Mouse (Mus musculus) adrenal gland, adult 18-20 months (tissue): ENCODE data around the gene Ffar3. TPM values are rescaled to one million over a fixed set of nuclear protein-coding genes. Genes with fewer than 3 reads are reported as not detected.

Experiments
- DNase-seq, 2 experiments: peaks; one replicate each; pipeline ENCODE4 v3.0.0; 2021 to 2022; ENCODE audit warnings: low spot score in 2 of 2
- long read RNA-seq, 2 experiments: library from polyadenylated mRNA; stranded (forward); transcript quantifications; one replicate each; pipeline ENCODE4 v2.0.0; 2021
- total RNA-seq, 2 experiments: library from RNA; stranded (reverse); gene quantifications; 1 replicate in 1 of 2; 2 replicates in 1 of 2; pipeline ENCODE4 v1.2.3; 2021

Gene Ffar3
- total RNA-seq: under 1 TPM; 0.23 to 0.26 TPM
- long read RNA-seq, experiment 1, partial matches to known transcripts: 0 of 1 reads
- long read RNA-seq, experiment 1, other reads (novel, unspliced or antisense): 1 of 1 reads
- long read RNA-seq, experiment 2, partial matches to known transcripts: 0 of 1 reads
- long read RNA-seq, experiment 2, other reads (novel, unspliced or antisense): 0 of 1 reads

DNA sequence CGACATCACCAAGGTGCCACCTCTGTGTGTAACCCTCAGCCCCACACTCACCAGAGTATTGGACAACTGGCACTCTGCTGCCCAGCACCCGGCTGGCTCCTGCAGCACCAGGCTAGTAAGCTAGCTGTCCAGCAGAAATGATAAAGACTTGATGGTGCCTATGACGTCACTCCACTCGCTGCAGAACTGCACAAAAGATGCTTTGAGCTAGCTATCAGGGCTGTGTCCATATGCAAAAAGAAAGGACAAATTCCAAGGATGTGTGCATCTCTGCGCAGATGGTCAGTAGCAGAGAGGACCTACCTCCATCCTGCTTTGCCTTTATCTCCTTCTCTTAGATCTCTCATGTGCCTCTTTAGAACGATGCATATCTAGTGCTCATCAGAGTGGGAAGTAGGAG lies at the start of gene Ffar3:
Gene Ffar3, minus strand, starts transcription at position 101 of the 400 bp plus-strand sequence.
- no peak for DNase-seq

DNA sequence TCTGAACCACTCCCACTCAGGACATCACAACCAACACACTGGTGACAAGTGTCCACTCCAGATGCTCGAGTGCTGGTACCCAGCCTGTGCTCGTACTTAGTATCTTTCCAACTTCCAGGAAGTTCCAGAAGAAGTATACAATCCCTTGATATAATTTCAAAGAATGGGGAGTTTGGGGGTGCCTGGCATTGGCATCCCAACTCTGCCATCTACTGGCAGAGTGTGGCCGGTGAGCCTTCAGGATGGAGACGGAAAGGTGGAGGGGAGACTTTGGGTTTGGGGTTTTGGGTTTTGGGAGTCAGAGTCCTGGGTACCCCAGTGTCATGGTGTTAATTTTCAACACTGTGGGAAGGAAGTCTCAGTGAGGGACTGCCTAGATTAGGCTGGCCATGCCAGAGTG lies 48.1 kb upstream of the Ffar3 start:
- DNase-seq: no peak

DNA sequence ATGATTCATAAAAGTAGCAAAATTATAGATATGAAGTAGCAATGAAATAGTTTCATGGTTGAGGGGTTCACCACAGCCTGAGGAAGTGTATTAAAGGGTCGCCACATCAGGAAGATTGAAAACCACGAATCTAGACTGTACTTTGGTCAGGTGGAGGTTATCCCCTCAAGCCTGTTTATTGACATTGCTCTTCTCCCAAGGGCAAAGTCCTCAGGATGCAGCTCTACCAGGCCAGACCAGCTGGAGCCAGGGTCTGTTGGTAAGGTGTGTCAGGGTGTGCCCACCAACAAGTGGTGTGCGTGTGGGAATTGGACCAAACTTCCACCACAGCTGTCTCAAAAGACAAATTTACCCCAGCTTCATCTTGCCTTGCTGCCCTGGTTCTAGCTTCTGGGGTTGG lies 39.2 kb upstream of the Ffar3 start:
- DNase-seq: no peak

DNA sequence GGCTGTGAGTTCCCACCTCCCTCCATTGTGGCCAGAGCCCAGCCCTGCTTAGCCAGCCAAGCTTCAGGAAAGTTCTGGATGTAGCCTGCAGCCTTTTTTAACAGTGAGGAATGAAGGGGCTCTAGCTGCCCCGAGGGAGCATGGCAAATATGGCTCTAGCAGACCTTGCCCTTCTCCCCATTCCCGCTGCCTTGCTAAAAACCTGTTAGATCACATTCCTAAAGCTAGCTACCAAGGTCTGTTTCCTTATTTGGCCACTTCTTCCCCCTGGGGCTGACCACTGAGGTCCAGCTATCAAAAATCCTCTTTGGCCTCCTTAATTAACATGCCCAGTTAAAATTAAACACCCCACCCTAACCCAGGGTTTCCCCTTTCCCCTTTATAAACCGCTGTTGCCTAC lies 36.5 kb upstream of the Ffar3 start:
- DNase-seq: no peak

DNA sequence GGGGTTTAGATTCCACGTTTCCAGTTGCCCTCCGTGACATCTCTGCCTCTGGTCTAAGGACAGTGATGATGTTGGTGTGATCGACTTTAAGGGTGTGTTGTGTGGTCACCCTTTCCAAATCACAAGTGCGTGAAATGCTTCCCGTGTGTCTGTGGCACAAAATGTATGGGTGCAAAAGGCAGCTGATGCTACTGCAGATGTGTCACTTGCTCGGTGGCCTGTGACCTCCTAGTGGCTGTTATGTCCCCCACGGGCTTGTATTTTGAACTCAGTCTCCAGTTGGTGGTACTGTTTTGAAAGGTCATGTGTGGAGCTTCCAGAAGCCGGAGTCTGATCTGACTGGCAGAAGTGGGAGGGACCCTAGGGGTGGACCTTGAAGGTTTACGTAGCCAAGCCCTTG lies 35.8 kb upstream of the Ffar3 start:
- DNase-seq: no peak

DNA sequence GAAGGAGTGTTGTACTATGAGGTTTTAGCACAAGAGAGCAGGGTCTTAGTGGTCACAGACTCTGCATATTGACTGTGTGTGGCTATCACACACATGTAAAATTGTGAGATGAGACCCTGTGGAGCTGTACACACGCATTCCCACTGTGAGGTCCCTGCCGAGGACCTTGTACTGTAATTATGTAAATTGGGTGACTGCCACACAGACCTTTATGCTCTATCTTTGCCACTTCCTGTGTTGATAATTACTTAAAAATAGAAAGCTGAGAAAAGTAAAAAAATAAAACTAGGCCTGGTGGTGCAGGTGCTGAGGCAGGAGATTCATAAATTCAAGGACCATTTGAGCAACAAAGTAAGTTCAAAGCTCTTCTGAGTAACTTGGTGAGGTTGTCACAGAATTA lies 34.7 kb upstream of the Ffar3 start:
- no peak for DNase-seq

DNA sequence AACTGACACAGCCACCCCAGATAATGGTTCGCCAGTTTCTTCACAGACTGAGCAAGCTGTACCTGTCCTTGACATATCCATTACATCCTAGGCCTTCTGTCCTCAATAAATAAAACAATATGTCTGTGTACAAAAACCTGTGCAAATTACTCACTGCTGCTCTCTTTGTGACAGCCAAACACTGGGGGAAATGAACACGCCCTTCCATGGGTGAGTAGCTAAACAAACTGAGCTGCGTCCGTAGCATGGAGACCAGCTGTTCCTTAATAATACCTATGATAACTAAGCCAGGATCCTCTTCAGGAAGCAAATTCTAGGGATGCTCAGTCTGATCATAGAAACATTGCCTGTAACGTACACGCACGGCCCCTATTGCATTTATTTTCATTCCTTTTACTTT lies 32.8 kb upstream of the Ffar3 start:
- DNase-seq: no peak

DNA sequence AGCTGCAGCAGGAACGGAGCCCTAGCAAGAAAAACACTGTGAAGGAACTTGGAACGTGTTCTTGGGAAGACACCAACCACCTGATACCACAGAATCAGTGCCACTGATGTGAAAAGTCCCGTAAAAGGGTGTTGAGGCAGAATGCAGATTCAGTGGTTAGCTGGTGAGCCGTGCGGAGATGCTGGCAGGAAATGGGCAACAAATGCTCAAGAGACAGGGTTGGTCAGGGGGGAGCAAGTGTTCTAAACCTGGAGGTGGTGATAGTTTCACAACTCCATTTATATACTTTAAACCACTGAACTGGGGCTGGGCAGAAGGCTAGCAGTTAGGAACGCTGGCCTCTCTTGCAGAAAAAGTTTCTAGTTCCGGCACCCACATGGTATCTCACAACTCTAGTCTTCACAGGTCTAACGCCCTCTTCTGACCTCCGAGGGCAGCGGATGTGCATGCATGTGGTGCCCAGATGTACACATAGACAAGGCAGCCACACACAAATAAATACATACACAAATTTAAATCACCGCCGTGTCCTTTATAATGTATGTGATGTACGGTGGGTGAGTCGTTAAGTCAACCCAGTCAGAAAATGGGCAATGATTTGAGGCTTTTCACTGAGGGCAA lies 31.7 kb upstream of the Ffar3 start:
- no peak for DNase-seq

DNA sequence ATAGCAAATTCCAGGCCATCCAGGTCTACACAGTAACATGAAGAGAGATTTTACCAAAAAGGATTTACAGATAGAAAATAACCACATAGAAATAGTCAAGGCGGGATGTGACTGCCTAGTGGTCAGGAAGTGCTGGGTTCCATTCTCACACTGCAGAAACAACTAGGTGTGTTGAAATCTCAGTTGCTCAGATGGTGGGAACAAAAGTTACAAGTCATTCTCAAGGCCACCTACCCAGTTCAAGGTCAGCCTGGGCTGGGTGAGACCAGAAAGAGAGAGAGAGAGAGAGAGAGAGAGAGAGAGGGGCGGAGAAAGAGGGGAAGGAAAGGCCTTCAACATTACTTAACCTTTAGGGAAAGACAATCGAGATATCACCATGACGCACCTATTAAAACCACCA lies 30.9 kb upstream of the Ffar3 start:
- DNase-seq: no peak

DNA sequence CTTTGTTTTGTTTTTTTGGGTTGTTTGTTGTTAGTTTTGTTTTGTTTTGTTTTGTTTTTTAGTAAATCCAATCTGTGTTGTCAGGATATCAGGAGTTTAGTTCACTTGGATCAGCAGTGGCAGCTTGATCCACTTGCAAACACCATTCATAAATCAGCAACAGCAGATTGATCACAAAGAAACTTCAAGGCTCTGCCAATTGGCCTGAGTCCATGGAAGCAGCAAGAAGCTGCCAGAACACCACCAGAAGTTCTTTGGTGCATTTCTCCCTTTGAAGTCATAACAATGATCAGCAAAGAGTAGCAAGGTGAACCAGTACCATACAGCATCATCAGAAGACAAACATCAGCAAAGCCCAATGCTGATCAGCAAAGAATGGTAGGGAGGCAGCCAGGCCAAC lies 28.1 kb upstream of the Ffar3 start:
- DNase-seq: no peak

DNA sequence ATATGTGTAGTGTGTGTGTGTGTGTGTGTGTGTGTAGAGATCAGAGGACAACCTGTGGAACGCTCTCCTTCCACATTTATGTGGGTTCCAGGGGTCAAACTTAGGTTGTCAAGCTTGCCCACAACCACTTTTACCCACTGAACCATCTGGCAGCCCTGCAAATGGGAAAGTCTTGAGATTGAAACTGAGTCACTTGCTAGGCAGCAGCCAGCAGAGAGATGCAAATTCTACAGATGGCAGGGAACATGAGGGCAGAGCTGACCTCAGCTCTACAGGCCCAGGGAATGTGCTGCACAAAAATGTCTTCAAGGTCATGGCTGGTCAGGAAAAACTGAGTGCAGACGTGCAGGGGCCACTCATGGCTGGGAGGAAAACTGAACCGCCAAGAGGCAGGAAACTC lies 25.4 kb upstream of the Ffar3 start:
- DNase-seq: no peak

DNA sequence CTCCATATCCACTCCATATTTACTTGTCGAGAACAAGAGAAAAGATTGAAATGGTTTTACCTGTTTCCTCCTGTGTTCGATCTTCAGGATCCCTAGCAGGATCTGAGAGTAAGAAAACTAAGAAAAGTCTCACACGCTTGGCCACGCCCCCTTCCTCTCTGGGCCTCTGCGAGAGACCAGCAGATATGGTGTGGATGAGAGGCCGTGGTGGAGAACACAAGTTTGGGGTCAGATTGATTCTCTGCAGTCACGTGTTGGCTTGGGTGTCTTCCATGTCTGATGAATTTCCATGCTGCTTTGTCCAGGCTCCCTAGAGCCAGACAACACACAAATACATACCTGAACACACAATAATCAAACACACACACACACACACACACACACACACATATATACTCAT lies 24.2 kb upstream of the Ffar3 start, which contains the start of gene Cd22:
Gene Cd22, minus strand, starts transcription at position 167 of the 400 bp plus-strand sequence.
- no peak for DNase-seq

DNA sequence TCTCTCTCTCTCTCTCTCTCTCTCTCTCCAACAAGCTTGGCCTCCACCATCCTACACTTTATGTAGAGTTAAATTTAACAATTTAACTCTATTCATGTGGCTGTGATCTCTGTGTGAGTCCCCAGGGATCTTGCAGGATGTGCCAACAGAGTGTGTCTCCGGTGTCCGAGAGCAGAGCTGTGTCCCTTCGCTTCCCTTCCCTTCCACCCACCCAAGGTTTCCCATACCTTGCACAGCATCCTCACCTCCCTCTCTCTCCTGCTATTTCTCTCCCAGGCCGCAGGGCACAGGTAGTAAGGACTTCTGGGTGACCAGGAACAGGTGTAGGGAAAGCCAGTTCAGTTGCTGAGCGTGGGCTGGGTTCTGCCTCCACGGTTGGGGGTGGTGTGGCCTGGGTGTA lies 23.0 kb upstream of the Ffar3 start:
- no peak for DNase-seq

DNA sequence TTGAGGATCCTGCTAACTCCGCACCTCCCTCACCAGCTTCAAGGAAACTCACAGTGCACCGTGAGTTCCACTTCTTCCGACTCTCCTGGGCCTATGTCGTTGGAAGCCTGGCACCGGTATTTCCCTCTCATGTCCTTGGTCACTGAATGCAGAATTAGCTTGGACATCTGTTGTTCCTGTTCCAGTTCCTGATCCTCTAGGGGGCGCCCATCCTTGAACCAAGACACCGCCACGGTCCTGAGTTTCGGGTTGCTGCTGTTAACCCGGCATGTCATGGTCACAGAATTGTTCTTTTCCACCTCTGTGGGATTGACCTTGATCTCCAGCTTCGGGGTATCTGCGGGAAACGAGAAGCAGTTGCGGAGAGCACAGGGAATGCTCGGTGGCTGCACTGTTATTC lies 17.1 kb upstream of the Ffar3 start:
- DNase-seq: peak; percentile 74 to 76

DNA sequence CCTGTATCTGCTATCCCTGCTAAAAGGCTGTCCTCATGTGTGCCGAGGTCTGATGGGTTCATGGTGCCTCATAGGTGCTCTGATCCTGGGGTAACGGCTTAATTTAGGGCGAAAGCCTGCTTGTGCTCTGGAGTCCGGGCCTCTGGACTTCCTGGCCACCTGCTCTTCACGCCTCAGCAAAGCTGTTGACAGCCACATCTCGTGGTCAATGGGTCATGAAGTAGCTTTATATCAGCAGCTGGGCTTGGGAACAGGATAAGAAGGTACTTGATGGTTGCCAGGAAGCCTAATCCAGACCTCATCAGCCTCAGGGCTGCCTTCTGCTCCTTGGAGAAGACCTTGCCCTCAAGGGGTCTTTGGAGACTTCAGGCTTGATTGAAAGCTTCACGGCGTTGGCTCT lies 7.4 kb upstream of the Ffar3 start:
- no peak for DNase-seq

DNA sequence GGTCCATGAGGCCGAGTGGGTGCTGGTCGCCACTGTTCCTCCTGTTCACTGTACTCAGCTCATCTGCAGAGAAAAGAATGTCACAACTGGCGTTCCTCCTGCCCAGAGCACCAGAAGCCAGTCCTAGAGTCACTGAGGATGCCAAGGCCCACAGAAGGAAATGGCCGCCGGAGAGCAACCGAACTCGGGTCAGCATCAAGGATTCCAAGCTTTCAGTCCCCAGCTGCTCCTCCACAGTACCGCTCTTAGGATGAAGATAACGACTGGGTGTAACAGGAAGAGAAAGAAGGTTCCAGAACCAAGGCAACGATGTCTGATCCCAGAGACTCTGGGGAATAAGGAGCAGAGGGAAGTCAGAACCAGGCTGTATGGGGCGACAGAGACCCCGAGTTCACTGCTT lies 5.5 kb upstream of the Ffar3 start, which contains the start of gene Ffar1:
Gene Ffar1, minus strand, starts transcription at position 101 of the 400 bp plus-strand sequence.
- DNase-seq: no peak

DNA sequence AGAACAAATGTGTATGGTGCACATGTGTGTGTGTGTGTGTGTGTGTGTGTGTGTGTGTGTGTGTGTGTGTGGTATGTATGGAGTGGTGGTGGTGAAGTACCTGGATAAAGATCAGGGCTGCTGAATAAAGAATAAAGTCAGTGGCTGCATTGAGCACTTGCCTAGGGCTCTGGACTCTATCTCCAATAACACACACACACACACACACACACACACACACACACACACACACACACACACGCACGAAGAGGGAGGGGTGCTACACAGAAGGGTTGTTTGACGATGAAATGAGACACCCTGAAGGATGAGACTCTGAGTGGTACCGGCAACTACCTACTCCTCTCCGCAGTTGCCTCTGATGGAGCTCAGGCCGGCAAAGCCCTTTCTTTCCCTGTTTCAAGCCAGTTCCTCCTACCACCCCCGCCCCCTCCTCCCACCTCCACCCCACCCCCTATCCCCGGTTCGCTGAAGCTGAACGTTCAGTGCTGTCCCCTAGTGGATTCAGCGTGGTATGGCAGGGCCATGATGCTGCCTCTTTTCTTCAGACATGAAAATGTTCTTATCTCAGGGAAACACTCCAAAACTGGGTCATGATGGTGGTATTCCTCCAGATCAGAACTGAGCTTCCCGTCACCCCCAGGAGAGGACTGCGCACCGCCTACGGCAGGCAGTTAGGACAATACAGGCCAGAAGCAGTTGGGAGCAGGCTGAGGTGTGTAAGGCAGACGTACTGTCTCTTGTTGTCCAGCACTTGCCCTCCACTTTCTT lies 3.8 kb upstream of the Ffar3 start:
- no peak for DNase-seq

DNA sequence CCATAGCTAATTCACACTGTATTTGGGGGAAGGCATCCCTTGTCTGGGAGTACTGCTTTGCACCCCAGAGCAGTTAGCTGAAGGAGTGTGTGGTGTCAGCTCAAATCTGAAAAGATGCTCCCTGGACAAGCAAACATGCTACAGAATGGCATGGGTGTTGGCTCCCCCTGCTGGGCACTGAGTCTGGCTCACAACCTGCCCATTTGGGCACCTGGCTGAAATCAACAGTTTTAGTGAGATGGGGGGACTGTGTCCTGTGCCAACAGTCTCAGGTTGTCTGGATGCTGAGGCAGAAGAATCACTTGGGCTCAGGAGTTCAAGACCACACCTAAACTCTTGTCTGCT lies 3.3 kb upstream of the Ffar3 start:
- DNase-seq: peak; percentile 71 to 74

DNA sequence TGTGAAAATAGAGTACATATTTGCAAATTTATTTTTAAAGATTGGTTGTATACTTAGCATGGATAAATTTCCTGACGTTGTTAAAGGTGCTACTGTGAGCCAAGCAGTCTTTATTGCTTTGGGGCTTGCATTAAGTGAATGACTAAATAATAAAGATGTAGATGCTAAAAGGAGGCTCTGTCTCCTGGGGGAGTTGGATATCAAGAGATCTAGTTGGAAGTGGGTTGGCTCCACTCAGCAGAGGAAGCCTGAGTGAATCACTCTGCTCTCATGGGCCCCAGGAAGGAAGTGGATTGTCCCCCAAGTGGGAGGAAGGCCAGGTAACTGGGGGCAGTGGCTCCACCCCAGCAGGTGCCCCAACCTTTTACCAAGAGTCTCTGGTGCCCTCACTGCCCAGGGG lies 1.8 kb upstream of the Ffar3 start:
- no peak for DNase-seq

DNA sequence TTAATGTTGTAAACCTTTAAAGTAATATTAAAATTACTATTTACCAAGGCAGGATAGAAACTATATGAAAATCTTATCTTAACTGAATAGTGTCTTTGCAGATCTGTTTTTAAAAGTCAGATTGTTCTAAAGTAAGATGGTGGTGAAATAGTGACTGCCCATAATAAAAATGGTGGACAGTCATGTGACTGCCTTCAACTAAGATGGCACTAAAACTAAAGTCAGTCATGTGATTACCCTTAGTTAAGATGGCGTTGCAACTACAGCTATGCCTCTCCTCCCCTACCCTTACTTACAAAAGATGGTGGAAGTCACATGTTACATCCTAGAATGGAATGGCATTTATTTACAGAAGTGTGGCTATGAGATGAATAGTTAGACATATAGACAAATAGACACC lies 4.6 kb downstream of the Ffar3 start:
- no peak for DNase-seq

DNA sequence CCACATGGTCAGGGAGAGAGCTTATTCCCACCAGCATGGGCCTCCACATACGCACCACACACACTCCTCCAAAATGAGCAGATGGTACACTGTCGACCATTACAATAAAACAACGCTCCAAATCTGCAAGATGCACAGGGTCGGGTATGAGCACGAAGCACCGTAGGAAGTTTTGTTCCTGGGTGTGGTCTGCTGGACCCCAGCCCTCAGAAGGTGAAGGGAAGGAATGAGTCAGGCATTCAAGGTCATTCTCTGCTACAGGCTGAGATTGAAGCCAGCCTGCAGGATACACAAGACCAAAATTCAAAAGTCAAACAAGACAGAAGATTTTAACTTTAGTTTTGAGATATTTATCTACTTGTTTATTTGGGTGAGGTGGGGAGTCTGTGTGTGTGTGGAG lies 8.0 kb downstream of the Ffar3 start:
- no peak for DNase-seq

DNA sequence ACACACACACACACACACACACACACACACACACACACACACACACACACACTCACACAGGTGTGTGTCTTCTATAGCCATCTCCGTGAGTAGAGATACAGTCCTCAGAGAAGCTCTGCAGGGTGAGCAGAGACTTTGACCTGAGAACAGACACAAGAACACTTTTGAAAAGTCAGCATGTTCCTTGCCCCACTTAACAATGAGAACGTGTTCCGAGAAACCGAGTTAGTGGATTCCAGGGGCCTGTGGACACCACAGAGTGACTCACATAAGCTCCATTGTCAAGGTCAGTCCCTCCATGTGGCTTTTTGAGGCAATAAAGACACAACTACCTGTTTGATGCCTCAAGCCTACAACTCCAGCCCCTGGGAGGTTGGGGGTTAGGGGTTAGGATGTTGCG lies 8.6 kb downstream of the Ffar3 start:
- peak in 1 of 2 experiments; percentile 18 for DNase-seq
